Mouse (Mus musculus) intestine, embryonic 14.5 days (tissue): ENCODE measurements around the gene Odc1. TPM values are rescaled to one million over a fixed set of nuclear protein-coding genes. Genes with fewer than 3 reads are reported as not detected.

Experiments used
- ATAC-seq: fragments of 200-750 bp; cut with Nextera tagmentation; replicated peaks from 2 replicates; pipeline ENCODE4 v1.8.0; 2017; ENCODE audit warnings: low read depth, moderate number of reproducible peaks, moderate TSS enrichment, moderate library complexity; ENCODE audit not compliant: low FRiP score, low TSS enrichment
- DNase-seq: peaks from one replicate; pipeline ENCODE4 v3.0.0-alpha.2; 2018; ENCODE audit warnings: low spot score
- H3K27ac ChIP-seq: fragments of 300-500 bp; sonication (generic); 2 replicates; pipeline ENCODE4 v1.5.1; 2014; ENCODE audit warnings: low read depth, mild to moderate bottlenecking, control low read depth
- H3K27me3 ChIP-seq: fragments of 300-500 bp; sonication (generic); replicated peaks from 2 replicates; pipeline ENCODE4 v1.6.1; 2014; ENCODE audit warnings: low read length, control low read depth; ENCODE audit not compliant: control insufficient read depth, insufficient read depth
- H3K36me3 ChIP-seq: fragments of 300-500 bp; sonication (generic); 2 replicates; pipeline ENCODE4 v1.6.1; 2014; ENCODE audit warnings: low read length, control low read depth; ENCODE audit not compliant: control insufficient read depth, insufficient read depth
- H3K4me1 ChIP-seq: fragments of 300-500 bp; sonication (generic); replicated peaks from 2 replicates; pipeline ENCODE4 v1.6.1; 2014; ENCODE audit warnings: low read length, control low read depth, mixed read lengths; ENCODE audit not compliant: control insufficient read depth, insufficient read depth
- H3K4me2 ChIP-seq: fragments of 300-500 bp; sonication (generic); 2 replicates; pipeline ENCODE4 v1.6.1; 2014; ENCODE audit warnings: low read length
- H3K4me3 ChIP-seq: fragments of 300-500 bp; sonication (generic); 2 replicates; pipeline ENCODE4 v1.5.1; 2014; ENCODE audit warnings: low read depth, low read length, control low read depth, mixed read lengths
- H3K9ac ChIP-seq: fragments of 300-500 bp; sonication (generic); 2 replicates; pipeline ENCODE4 v1.6.1; 2014; ENCODE audit warnings: mild to moderate bottlenecking, low read length
- H3K9me3 ChIP-seq: fragments of 300-500 bp; sonication (generic); 2 replicates; pipeline ENCODE4 v1.6.1; 2016; ENCODE audit warnings: low read length, control low read depth; ENCODE audit not compliant: control insufficient read depth
- WGBS: fragments of 180-500 bp; shearing (Covaris S2); extraction: QIAGEN DNeasy Blood & Tissue Kit; methylation state at CpG from one replicate; pipeline ENCODE4 v1.1.7; 2014; 5-methylcytosine and 5-hydroxymethylcytosine counted together
- polyA plus RNA-seq: library from polyadenylated mRNA; unstranded; fragments of >200 nt; fragmentation: Nextera tagmentation; extraction: Ambion mirVana; gene quantifications from 2 replicates; pipeline ENCODE4 v1.2.1, GENCODE M21; 2014

Gene Odc1
- polyA plus RNA-seq, 1 experiment from 2014 or later = 237 TPM

GRCm38 (mm10) chr12:17553627-17554026 lies 9.0 kb downstream of the Odc1 start:
- ATAC-seq (0 out of 2 replicates have a peak, but pooled peaks have one; percentile 12), DNase-seq (peak; percentile 61)
- WGBS = 76% methylated on average over 5 of the region's 5 CpGs
- no peak overlapping the region for H3K9ac ChIP-seq
- no peaks in the 10 kb centered on the region for H3K27me3 ChIP-seq
- H3K4me3 ChIP-seq = no peak overlapping the region
- peaks cover 4% of the 10 kb centered on the region; the same call in 1 of the 2 replicates for H3K4me1 ChIP-seq
- no peaks in the 10 kb centered on the region for H3K9me3 ChIP-seq
- no peak overlapping the region for H3K27ac ChIP-seq
- peaks cover 32% of the 10 kb centered on the region for H3K36me3 ChIP-seq
- no peak overlapping the region for H3K4me2 ChIP-seq

DNA sequence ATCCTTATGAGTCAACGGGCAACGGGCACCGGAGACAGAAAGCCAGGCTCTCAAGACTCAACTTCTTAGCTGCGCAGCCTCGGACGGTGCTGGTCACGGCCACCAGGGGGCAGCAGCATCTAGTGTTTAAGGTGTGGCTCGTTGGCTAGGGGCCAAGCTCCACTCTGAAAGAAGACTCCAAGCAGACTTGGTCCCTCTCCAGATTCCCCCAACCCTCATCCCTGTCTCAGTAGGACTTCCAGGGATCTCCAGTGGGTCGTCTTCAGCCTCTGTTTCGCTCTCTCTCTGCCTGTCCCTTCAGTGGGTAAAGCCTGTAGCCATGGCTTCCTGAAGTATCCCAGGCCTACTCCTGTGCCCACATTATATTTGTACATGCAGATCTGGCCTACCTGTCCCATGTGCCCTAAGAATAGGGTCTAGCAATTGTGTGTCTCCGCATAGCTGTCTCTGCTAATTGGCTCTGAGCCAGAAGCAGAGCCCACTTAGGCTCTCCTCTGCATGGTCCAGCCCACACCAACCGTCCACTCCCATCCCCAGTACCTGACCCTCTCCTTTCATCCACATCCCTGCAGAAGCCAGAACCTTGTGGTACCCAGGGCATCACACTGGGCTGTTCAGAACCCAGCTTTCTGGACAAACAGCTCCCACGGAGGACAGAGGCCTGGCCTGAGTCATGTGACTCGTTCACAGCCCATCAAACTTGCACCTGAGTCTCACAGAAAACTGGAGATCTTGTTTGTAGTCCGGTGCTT lies 9.8 kb downstream of the Odc1 start:
- Histone ChIP-seq H3K9me3 (no peaks in the 10 kb centered on the region), H3K4me1 (peaks cover 4% of the 10 kb centered on the region; the same call in 1 of the 2 replicates), H3K27me3 (no peaks in the 10 kb centered on the region), H3K36me3 (peaks cover 24% of the 10 kb centered on the region), H3K4me3 (no peak overlapping the region), H3K4me2 (no peak overlapping the region), H3K9ac (no peak overlapping the region), H3K27ac (no peak overlapping the region)
- DNase-seq (peak; percentile 97), ATAC-seq (peak; percentile 59)
- 39% methylated on average over 15 of the region's 15 CpGs for WGBS

DNA sequence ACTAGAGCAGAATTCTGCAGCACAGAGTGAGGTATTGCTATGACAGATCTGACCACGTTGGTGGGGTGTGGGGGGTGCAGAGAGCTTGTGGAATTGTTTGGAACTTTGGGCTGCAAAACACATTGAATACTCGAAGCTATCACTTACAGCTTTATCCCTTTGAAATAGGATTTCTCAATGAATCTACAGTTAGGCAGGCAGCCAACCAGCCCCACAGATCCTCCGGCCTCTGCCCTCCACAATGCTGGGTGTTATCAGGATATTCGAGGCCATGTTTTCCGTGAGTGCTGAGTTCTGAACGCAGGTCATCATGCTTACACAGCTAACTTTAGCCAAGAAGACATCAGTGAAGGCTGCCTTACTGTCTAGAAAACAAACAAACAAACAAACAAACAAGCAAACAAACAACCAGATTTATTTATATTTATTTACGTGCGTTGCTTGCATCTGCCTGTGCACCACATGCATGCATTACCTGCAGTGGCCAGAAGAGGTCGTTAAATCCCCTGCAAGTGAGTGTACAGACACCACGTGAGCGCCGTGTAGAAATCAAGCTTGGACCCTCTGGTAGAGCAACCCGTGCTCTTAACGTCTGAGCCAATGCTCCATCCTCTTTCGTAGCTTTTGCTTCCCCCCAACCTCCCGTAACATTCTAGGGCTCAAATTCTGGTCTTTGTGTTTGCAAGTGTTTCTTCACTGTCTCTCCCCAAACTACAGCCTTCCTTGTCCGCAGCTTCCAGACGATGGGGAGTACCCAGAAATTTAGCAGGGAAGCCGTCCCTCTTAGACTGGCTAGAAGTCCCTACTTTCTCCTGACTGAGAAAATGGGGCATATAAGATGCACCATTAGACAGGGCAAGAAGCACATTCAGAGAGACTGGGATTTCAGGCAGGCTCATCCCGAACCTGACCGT lies 12.1 kb downstream of the Odc1 start:
- H3K27me3 ChIP-seq = no peaks in the 10 kb centered on the region
- no peak overlapping the region for H3K4me3 ChIP-seq
- no peaks in the 10 kb centered on the region for H3K9me3 ChIP-seq
- 36% methylated on average over 21 of the region's 21 CpGs for WGBS
- H3K36me3 ChIP-seq = peaks cover 5% of the 10 kb centered on the region; the same call in 1 of the 2 replicates
- H3K27ac ChIP-seq = no peak overlapping the region
- H3K9ac ChIP-seq = no peak overlapping the region
- peak; percentile 84 for DNase-seq
- no peak overlapping the region for H3K4me2 ChIP-seq
- peaks cover 4% of the 10 kb centered on the region; the same call in 1 of the 2 replicates for H3K4me1 ChIP-seq
- no peak for ATAC-seq

DNA sequence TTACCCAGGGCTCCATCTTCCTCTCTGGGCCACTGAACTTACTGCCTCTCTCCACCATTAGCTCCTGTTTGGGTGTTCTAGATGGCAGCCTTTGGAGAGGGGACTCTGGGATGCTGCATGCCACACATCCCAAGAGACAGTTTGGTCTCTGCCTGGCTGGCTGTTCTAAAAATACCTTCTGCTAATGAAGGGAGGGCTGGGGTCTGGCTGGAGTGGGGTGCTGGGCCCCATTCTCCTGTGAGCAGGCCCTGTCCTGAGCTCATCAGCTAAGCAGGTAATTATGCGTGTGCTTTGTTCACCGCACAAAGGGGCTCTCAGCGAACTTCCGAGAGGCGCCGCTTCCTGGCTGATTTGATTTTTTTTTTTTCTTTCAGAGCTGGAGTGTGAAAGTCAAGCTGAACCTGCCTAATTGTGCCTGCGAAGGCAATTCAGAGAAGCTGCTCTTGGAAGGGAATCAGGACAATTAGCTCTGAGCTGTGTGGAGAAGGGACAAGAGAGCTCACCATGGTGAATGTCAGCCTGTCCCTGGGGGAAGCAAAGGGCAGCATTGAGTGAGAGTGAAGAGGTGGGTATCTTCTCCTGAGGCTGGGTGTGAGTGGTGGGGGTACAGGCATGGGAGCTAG lies 12.9 kb downstream of the Odc1 start:
- H3K27me3 ChIP-seq = no peaks in the 10 kb centered on the region
- WGBS = 36% methylated on average over 7 of the region's 7 CpGs
- H3K27ac ChIP-seq = no peak overlapping the region
- H3K4me2 ChIP-seq = no peak overlapping the region
- H3K9me3 ChIP-seq = no peaks in the 10 kb centered on the region
- peaks cover 4% of the 10 kb centered on the region; the same call in 1 of the 2 replicates for H3K4me1 ChIP-seq
- no peaks in the 10 kb centered on the region for H3K36me3 ChIP-seq
- no peak overlapping the region for H3K9ac ChIP-seq
- ATAC-seq (no peak), DNase-seq (no peak)
- H3K4me3 ChIP-seq = no peak overlapping the region

- H3K36me3 ChIP-seq = no peaks in the 10 kb centered on the region
- H3K4me2 ChIP-seq = no peak overlapping the region
- ATAC-seq = no peak
- WGBS = 80% methylated on average over 2 of the region's 2 CpGs
- no peak overlapping the region for H3K4me3 ChIP-seq
- no peak overlapping the region for H3K9ac ChIP-seq
- DNase-seq = no peak
- no peak overlapping the region for H3K27ac ChIP-seq
- no peaks in the 10 kb centered on the region for H3K9me3 ChIP-seq
- H3K4me1 ChIP-seq = peaks cover 4% of the 10 kb centered on the region; the same call in 1 of the 2 replicates
- no peaks in the 10 kb centered on the region for H3K27me3 ChIP-seq
These were observed 13.4 kb downstream of the Odc1 start for GRCm38 (mm10) chr12:17557967-17558345.

GRCm38 (mm10) chr12:17562396-17562795 lies 17.8 kb downstream of the Odc1 start:
- Histone ChIP-seq H3K9me3 (no peaks in the 10 kb centered on the region), H3K4me1 (no peaks in the 10 kb centered on the region), H3K4me2 (no peak overlapping the region), H3K9ac (no peak overlapping the region), H3K27me3 (no peaks in the 10 kb centered on the region), H3K36me3 (no peaks in the 10 kb centered on the region), H3K4me3 (no peak overlapping the region), H3K27ac (no peak overlapping the region)
- DNase-seq (no peak), ATAC-seq (no peak)
- WGBS = 88% methylated on average over 1 of the region's 1 CpGs

DNA sequence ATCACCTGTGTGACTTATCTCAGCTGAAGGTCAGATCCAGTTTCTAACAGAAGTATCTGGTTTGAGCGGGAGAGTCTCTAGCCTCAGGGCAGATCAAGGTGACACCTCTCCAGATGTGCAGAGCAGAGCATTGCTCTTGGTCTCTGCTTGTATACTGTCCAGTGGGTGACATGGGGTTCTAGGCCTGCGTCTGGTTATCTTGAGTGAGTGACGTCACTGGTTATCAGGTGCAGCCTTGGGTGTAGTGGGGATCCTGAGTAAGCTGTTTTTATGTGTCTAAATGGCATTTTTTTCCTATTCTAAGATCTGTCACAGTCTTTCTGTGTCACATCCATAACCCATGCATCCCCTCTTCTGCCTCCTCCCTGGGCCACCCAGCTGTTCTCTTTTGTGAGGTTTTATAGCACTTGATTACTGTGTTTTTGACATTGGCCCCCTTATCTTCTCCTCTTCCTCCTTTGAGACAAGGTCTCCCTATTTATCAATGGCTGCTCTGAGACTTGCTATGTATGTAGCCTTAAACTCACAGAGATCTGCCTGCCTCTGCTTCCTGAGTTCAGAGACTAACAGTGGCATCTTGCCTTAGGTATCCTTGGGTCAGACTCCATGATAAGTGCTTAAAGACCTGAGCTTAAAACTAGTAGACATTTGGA lies 20.9 kb downstream of the Odc1 start:
- Histone ChIP-seq H3K27me3 (no peaks in the 10 kb centered on the region), H3K4me3 (no peak overlapping the region), H3K9me3 (no peaks in the 10 kb centered on the region), H3K4me1 (no peaks in the 10 kb centered on the region), H3K27ac (no peak overlapping the region), H3K9ac (no peak overlapping the region), H3K4me2 (no peak overlapping the region), H3K36me3 (no peaks in the 10 kb centered on the region)
- no peak for DNase-seq
- WGBS = 83% methylated on average over 3 of the region's 3 CpGs
- no peak for ATAC-seq

- H3K4me2 ChIP-seq = no peak overlapping the region
- 76% methylated on average over 1 of the region's 1 CpGs for WGBS
- no peak overlapping the region for H3K4me3 ChIP-seq
- H3K9ac ChIP-seq = no peak overlapping the region
- DNase-seq (no peak), ATAC-seq (no peak)
- no peaks in the 10 kb centered on the region for H3K9me3 ChIP-seq
- H3K4me1 ChIP-seq = no peaks in the 10 kb centered on the region
- H3K27me3 ChIP-seq = no peaks in the 10 kb centered on the region
- H3K36me3 ChIP-seq = no peaks in the 10 kb centered on the region
- no peak overlapping the region for H3K27ac ChIP-seq
These were observed 21.4 kb downstream of the Odc1 start for GRCm38 (mm10) chr12:17566046-17566408.
